Mouse (Mus musculus) limb, embryonic 14.5 days (tissue): ENCODE data around the gene Lin9. TPM values are rescaled to one million over a fixed set of nuclear protein-coding genes. Genes with fewer than 3 reads are reported as not detected.
"Not testable (repeated sequence)": the region's sequence is repeated elsewhere in the genome, so short reads cannot be mapped to it uniquely, and the experiment has no call there.

Source experiments
- ATAC-seq: fragments of 200-750 bp; cut with Nextera tagmentation; 2 replicates; pipeline ENCODE4 v1.8.0; 2017; ENCODE audit warnings: low read depth, moderate number of reproducible peaks, moderate TSS enrichment; ENCODE audit not compliant: low FRiP score
- DNase-seq: peaks from one replicate; pipeline ENCODE4 v3.0.0-alpha.2; 2015; ENCODE audit warnings: low spot score
- H3K27ac ChIP-seq: fragments of 300-500 bp; sonication (generic); replicated peaks from 2 replicates; pipeline ENCODE4 v1.5.1; 2014; ENCODE audit warnings: low read depth, mild to moderate bottlenecking, low read length, moderate library complexity, mixed read lengths
- H3K27me3 ChIP-seq: fragments of 300-500 bp; sonication (generic); 2 replicates; pipeline ENCODE4 v1.6.1; 2014; ENCODE audit warnings: low read length, mixed read lengths; ENCODE audit not compliant: control insufficient read depth, insufficient read depth
- H3K36me3 ChIP-seq: fragments of 300-500 bp; sonication (generic); 2 replicates; pipeline ENCODE4 v1.6.1; 2014; ENCODE audit warnings: mild to moderate bottlenecking, low read length, moderate library complexity, mixed read lengths; ENCODE audit not compliant: control insufficient read depth, insufficient read depth
- H3K4me1 ChIP-seq: fragments of 300-500 bp; sonication (generic); 2 replicates; pipeline ENCODE4 v1.6.1; 2014; ENCODE audit warnings: antibody characterized with exemption, low read length, mixed read lengths; ENCODE audit not compliant: control insufficient read depth, insufficient read depth
- H3K4me2 ChIP-seq: fragments of 300-500 bp; sonication (generic); replicated peaks from 2 replicates; pipeline ENCODE4 v1.6.1; 2014; ENCODE audit warnings: low read depth, mild to moderate bottlenecking, low read length, moderate library complexity; ENCODE audit not compliant: severe bottlenecking
- H3K4me3 ChIP-seq: fragments of 300-500 bp; sonication (generic); replicated peaks from 2 replicates; pipeline ENCODE4 v1.5.1; 2014; ENCODE audit warnings: low read length
- H3K9ac ChIP-seq: fragments of 300-500 bp; sonication (generic); 2 replicates; pipeline ENCODE4 v1.6.1; 2014; ENCODE audit warnings: mild to moderate bottlenecking, low read depth, low read length, moderate library complexity; ENCODE audit not compliant: severe bottlenecking
- H3K9me3 ChIP-seq: fragments of 300-500 bp; sonication (generic); 2 replicates; pipeline ENCODE4 v1.6.1; 2016; ENCODE audit warnings: low read length; ENCODE audit not compliant: control insufficient read depth
- POLR2A ChIP-seq: fragments of 200-500 bp; IDR thresholded peaks from 2 replicates; pipeline ENCODE4 v1.8.0; 2012; ENCODE audit warnings: inconsistent platforms, mild to moderate bottlenecking, moderate library complexity, borderline replicate concordance; ENCODE audit not compliant: insufficient read depth, insufficient read length; ENCODE audit errors: extremely low read depth
- WGBS: fragments of 180-500 bp; shearing (Covaris S2); extraction: QIAGEN DNeasy Blood & Tissue Kit; methylation state at CpG from one replicate; pipeline ENCODE4 v1.1.7; 2014; 5-methylcytosine and 5-hydroxymethylcytosine counted together
- polyA plus RNA-seq, 2 experiments: library from polyadenylated mRNA; depleted of rRNA in 1 of 2; stranded (reverse) in 1 of 2; unstranded in 1 of 2; fragments of >200 nt; fragmentation: Nextera tagmentation in 1 of 2; extraction: Ambion mirVana in 1 of 2; gene quantifications; 2 replicates each; pipeline versions ENCODE4 v1.2.1 to v1.2.3; 2012 to 2014

Gene Lin9
- polyA plus RNA-seq, 2 experiments = 10.8 to 16.1 TPM

- ATAC-seq (no peak), DNase-seq (no peak)
- Histone ChIP-seq H3K4me2 (no peak overlapping the region), H3K27me3 (no peaks in the 10 kb centered on the region), H3K4me1 (no peaks in the 10 kb centered on the region), H3K9ac (no peak overlapping the region), H3K27ac (no peak overlapping the region), H3K36me3 (no peaks in the 10 kb centered on the region), H3K4me3 (no peak overlapping the region), H3K9me3 (peaks cover 6% of the 10 kb centered on the region; the same call in 1 of the 2 replicates)
- 93% methylated on average over 2 of the region's 2 CpGs for WGBS
- TF ChIP-seq POLR2A = no peak
Measured at GRCm38 (mm10) chr1:180623911-180624310, 17.0 kb upstream of the Lin9 start.

DNA sequence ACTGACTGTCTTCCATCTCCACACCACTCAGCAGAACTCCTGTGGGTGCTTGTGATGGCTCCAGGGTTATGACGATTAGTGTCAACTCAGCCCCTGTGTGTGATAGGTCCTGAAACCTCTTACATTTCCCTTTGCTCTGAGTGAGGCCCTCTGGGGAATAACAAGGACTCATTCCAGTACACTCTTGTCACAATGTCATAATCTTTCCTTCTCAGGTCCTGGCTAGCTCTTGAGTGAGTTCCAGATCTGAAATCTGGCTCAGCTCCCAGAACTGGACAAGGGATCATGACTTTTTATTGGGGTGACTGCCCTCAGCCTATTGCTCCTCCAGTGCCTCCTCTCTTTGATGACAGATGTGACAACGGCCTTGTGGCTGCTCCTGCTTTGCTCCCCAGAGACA is 14.8 kb upstream of the Lin9 start:
- no peak overlapping the region for H3K4me2 ChIP-seq

DNA sequence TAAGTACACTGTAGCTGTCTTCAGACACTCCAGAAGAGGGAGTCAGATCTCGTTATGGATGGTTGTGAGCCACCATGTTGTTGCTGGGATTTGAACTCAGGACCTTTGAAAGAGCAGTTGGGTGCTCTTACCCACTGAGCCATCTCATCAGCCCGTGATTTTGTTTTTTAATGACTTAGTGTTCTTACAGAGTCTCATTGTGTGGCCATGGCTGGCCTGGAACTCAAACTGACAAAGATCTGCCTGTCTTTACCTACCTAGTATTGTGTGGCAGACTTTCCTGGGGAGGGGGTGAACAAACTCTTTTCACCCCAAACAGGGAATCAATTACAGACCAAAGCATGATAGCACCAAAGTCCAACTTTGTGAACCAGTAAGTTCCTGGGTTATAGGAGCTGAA is 3.2 kb upstream of the Lin9 start:
- 90% methylated on average over 2 of the region's 2 CpGs for WGBS
- not testable (repeated sequence) for H3K36me3 ChIP-seq, H3K9ac ChIP-seq, ATAC-seq, DNase-seq, H3K27ac ChIP-seq, H3K27me3 ChIP-seq, H3K9me3 ChIP-seq, H3K4me2 ChIP-seq, H3K4me3 ChIP-seq
- H3K4me1 ChIP-seq = peaks cover 16% of the 10 kb centered on the region

More for the DNA sequence above, 14.8 kb upstream of the Lin9 start:
- TF ChIP-seq POLR2A = no peak
- no peak for DNase-seq
- 49% methylated on average over 2 of the region's 2 CpGs for WGBS
- no peaks in the 10 kb centered on the region for H3K4me1 ChIP-seq
- no peak for ATAC-seq
- H3K27ac ChIP-seq = no peak overlapping the region
- H3K36me3 ChIP-seq = no peaks in the 10 kb centered on the region
- no peak overlapping the region for H3K9ac ChIP-seq
- no peak overlapping the region for H3K4me3 ChIP-seq
- no peaks in the 10 kb centered on the region for H3K27me3 ChIP-seq
- peaks cover 6% of the 10 kb centered on the region; the same call in 1 of the 2 replicates for H3K9me3 ChIP-seq

DNA sequence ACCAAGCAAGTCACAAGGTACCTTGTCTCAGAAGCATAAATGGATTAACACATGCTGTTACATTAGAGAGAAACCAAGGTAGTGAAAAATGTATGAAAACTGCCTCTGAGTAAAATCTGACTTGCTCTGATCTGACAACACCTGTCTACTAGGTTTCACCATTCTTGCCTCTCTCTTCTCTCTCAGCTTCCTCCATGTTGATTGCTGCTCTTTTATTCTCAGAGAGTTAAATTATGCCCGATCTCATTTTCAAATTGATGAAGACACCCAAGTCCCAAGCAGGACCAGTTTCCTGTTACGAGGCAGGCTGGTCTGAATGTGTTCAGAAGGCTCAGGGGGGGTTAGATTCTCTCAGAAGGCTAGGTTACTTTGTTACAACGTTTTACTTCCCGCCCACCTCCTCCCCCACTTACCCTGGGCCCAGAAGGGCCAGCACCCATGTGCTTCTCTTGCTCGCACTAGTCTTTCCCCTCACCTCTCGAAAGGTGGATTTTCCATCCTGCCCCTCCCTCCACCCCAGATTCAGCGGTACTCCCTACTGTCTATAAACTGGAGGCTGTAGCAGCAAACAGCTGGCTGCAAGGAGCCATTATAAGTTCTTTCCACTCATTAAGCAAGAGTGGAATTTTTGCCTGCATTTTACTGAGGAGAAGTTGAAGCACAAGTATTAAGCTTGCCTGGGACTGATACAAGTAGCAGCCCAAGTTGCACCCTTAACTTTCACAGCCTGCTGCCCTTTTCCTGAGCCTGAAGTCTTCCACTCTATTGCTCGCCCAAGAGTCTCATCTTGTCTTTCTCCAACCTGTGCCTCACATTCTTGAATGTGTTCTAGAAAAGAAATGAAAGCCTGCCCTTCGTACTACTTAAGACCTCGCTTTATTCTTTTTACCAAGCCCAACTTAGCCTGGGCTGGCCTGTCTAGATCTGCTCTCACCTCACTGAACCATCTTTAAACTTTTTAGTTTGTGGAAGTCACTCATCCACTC is 1.2 kb upstream of the Lin9 start:
- Histone ChIP-seq H3K9ac (peak overlapping the region; percentile 98), H3K27me3 (no peaks in the 10 kb centered on the region), H3K9me3 (no peaks in the 10 kb centered on the region), H3K4me3 (peak overlapping the region; percentile 97), H3K4me2 (peak overlapping the region; percentile 75), H3K27ac (peak overlapping the region; percentile 97), H3K36me3 (no peaks in the 10 kb centered on the region), H3K4me1 (peaks cover 16% of the 10 kb centered on the region)
- no peak for ATAC-seq
- peak; percentile 38 for DNase-seq
- 24% methylated on average over 10 of the region's 10 CpGs for WGBS
- no peak for TF ChIP-seq POLR2A

DNA sequence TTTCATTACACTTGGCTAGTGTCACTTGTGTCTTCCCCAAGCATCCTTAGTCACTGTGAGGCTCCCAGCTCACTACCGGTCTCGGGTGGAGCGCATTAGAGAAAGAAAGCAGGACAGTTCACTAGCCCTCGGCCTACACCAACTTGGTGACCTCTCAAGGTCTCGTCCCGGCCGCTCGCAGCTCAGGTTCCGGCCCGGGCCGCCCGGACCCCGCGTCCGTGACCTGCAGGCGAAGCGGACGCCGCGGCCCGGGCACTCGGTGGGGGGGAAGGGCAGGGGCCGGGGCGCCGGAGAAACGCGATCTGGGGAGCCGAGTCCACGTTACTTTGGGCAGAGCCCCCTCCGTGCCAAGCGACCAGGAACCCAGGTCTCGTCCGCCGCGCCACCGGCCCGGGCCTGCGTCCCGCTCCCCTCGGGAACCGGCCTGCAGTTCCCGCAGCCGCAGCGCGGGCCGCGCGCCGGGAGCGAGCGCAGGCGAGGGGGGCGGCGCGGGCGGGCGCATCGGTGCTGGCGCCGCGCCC is 285 bp upstream of the Lin9 start:
- peak; percentile 73 for ATAC-seq
- 1% methylated on average over 32 of the region's 61 CpGs for WGBS
- H3K9ac ChIP-seq = peak overlapping the region; percentile 98

More for the DNA sequence above, 285 bp upstream of the Lin9 start:
- peak overlapping the region; percentile 97 for H3K27ac ChIP-seq
- no peak for TF ChIP-seq POLR2A
- H3K27me3 ChIP-seq = no peaks in the 10 kb centered on the region
- H3K9me3 ChIP-seq = no peaks in the 10 kb centered on the region
- H3K4me1 ChIP-seq = peaks cover 16% of the 10 kb centered on the region
- peak; percentile 8 for DNase-seq
- H3K4me2 ChIP-seq = peak overlapping the region; percentile 75
- H3K36me3 ChIP-seq = no peaks in the 10 kb centered on the region
- H3K4me3 ChIP-seq = peak overlapping the region; percentile 97
